Mouse (Mus musculus): ENCODE data around the gene Gm21958. TPM values are rescaled to one million over a fixed set of nuclear protein-coding genes. Genes with fewer than 3 reads are reported as not detected.
A peak's percentile ranks its signal among the peaks of the same experiment; 100 is the strongest.
"Not testable (repeated sequence)": the region's sequence is repeated elsewhere in the genome, so short reads cannot be mapped to it uniquely, and the experiment has no call there.

The Gm21958 gene
- polyA plus RNA-seq, 1 experiment, result not detected

- no peak for DNase-seq (ENCODE audit: extremely low spot score in 1 of 2, low spot score in 1 of 2)
Measured at GRCm38 (mm10) chr3:54725344-54725743, 11.2 kb upstream of the Gm21958 start.

GRCm38 (mm10) chr3:54723741-54724500 lies 9.8 kb upstream of the Gm21958 start:
- peak in 1 of 2 experiments; percentile 11 for DNase-seq (ENCODE audit: extremely low spot score in 1 of 2, low spot score in 1 of 2)

GRCm38 (mm10) chr3:54718947-54719346 lies 4.8 kb upstream of the Gm21958 start:
- DNase-seq (ENCODE audit: extremely low spot score in 1 of 2, low spot score in 1 of 2), result no peak

- DNase-seq (ENCODE audit: extremely low spot score in 1 of 2, low spot score in 1 of 2), result no peak
Measured at GRCm38 (mm10) chr3:54717348-54717747, 3.2 kb upstream of the Gm21958 start.

- peak; percentile 45 to 75 for DNase-seq (ENCODE audit: extremely low spot score in 1 of 2, low spot score in 1 of 2)
Measured at GRCm38 (mm10) chr3:54715461-54715860, 1.3 kb upstream of the Gm21958 start.

GRCm38 (mm10) chr3:54708972-54709371 lies 5.2 kb downstream of the Gm21958 start:
- DNase-seq (ENCODE audit: extremely low spot score in 1 of 2, low spot score in 1 of 2), result no peak

GRCm38 (mm10) chr3:54704106-54704505 lies 10.0 kb downstream of the Gm21958 start:
- not testable (repeated sequence) for DNase-seq (ENCODE audit: extremely low spot score in 1 of 2, low spot score in 1 of 2)

- no peak for DNase-seq (ENCODE audit: extremely low spot score in 1 of 2, low spot score in 1 of 2)
Measured at GRCm38 (mm10) chr3:54699759-54700301, 14.3 kb downstream of the Gm21958 start.

- DNase-seq (ENCODE audit: extremely low spot score in 1 of 2, low spot score in 1 of 2), result no peak
Measured at GRCm38 (mm10) chr3:54693056-54693415, 21.1 kb downstream of the Gm21958 start.

- peak; percentile 91 to 93 for DNase-seq (ENCODE audit: extremely low spot score in 1 of 2, low spot score in 1 of 2)
Measured at GRCm38 (mm10) chr3:54692202-54693055, 21.7 kb downstream of the Gm21958 start, which contains the start of gene Supt20. Gene Supt20, plus strand, starts transcription at chr3:54692807.

- peak in 1 of 2 experiments; percentile 29 for DNase-seq (ENCODE audit: extremely low spot score in 1 of 2, low spot score in 1 of 2)
Measured at GRCm38 (mm10) chr3:54689091-54689490, 25.1 kb downstream of the Gm21958 start.

- DNase-seq (ENCODE audit: extremely low spot score in 1 of 2, low spot score in 1 of 2), result no peak
Measured at GRCm38 (mm10) chr3:54687245-54687644, 26.9 kb downstream of the Gm21958 start.

- DNase-seq (ENCODE audit: extremely low spot score in 1 of 2, low spot score in 1 of 2), result no peak
Measured at GRCm38 (mm10) chr3:54685202-54685601, 29.0 kb downstream of the Gm21958 start.

- no peak for DNase-seq (ENCODE audit: extremely low spot score in 1 of 2, low spot score in 1 of 2)
Measured at GRCm38 (mm10) chr3:54681310-54682204, 32.6 kb downstream of the Gm21958 start.

GRCm38 (mm10) chr3:54676818-54677217 lies 37.3 kb downstream of the Gm21958 start:
- DNase-seq (ENCODE audit: extremely low spot score in 1 of 2, low spot score in 1 of 2), result no peak

- DNase-seq (ENCODE audit: extremely low spot score in 1 of 2, low spot score in 1 of 2), result peak; percentile 22 to 86
Measured at GRCm38 (mm10) chr3:54672557-54673529, 41.3 kb downstream of the Gm21958 start.

GRCm38 (mm10) chr3:54672111-54672510 lies 42.0 kb downstream of the Gm21958 start:
- DNase-seq (ENCODE audit: extremely low spot score in 1 of 2, low spot score in 1 of 2), result no peak

GRCm38 (mm10) chr3:54669559-54669958 lies 44.6 kb downstream of the Gm21958 start:
- no peak for DNase-seq (ENCODE audit: extremely low spot score in 1 of 2, low spot score in 1 of 2)

GRCm38 (mm10) chr3:54668722-54669121 lies 45.4 kb downstream of the Gm21958 start:
- no peak for DNase-seq (ENCODE audit: extremely low spot score in 1 of 2, low spot score in 1 of 2)

Measured in frontal cortex, adult 2 months (tissue).